In genomic region chr13:94343192-94343591, GRCm38 (mm10) we compare ENCODE assay signal across 18 mouse cellular contexts. TPM values are rescaled to one million over a fixed set of nuclear protein-coding genes. Genes with fewer than 3 reads are reported as not detected.
DNase-seq lines count a peak whose midpoint lies in the region; ATAC-seq and TF ChIP-seq lines count a peak whose summit lies in the region.
"Had no signal": no experiment of that assay in that cellular context is flagged by ENCODE, and none has a peak within 500 bp of the region (broad histone marks: within the 10 kb centered on the region; RNA-seq: fewer than 3 reads in every experiment).

No protein-coding gene starts in this region.

- intact Hi-C loops in heart, adult 2 months (cut with DNase I): no loop called here

- H3K36me3 ChIP-seq in heart, adult 2 months (ENCODE audit: control insufficient read depth, insufficient read depth, low read length): no peaks in the 10 kb centered on the region
- no peaks in the 10 kb centered on the region for H3K36me3 ChIP-seq in heart, embryonic 12.5 days
- no peaks in the 10 kb centered on the region for H3K36me3 ChIP-seq in lung, postnatal 0 days (ENCODE audit: insufficient read depth, low read length)
- H3K36me3 ChIP-seq in MEL (ENCODE audit: control insufficient read depth in 1 of 2, insufficient read depth in 2 of 2, low read length in 2 of 2): no peaks in the 10 kb centered on the region
- H3K36me3 ChIP-seq in liver, postnatal 0 days (replicated peaks; ENCODE audit: insufficient read depth, low read length): no peaks in the 10 kb centered on the region
- no peaks in the 10 kb centered on the region for H3K36me3 ChIP-seq in kidney, adult 2 months (ENCODE audit: control insufficient read depth, insufficient read depth, low read length)
- H3K36me3 ChIP-seq: embryonic facial prominence, embryonic 10.5 days had no signal

- no peak overlapping the region for H3K4me2 ChIP-seq in heart, embryonic 12.5 days
- H3K4me2 ChIP-seq in lung, postnatal 0 days (replicated peaks; ENCODE audit: low read depth, low read length): no peak overlapping the region
- no peak overlapping the region for H3K4me2 ChIP-seq in liver, postnatal 0 days (ENCODE audit: low read depth, low read length)

- no peaks in the 10 kb centered on the region for H3K4me1 ChIP-seq in heart, adult 2 months (ENCODE audit: control insufficient read depth, insufficient read depth, low read length)
- H3K4me1 ChIP-seq in heart, embryonic 12.5 days (replicated peaks): no peaks in the 10 kb centered on the region
- H3K4me1 ChIP-seq in lung, postnatal 0 days (ENCODE audit: insufficient read depth, low read depth, low read length): no peaks in the 10 kb centered on the region
- no peaks in the 10 kb centered on the region for H3K4me1 ChIP-seq in MEL (ENCODE audit: control insufficient read depth in 1 of 2, insufficient read depth in 2 of 2, low read length in 2 of 2)
- H3K4me1 ChIP-seq in liver, postnatal 0 days (ENCODE audit: insufficient read depth): no peaks in the 10 kb centered on the region
- no peaks in the 10 kb centered on the region for H3K4me1 ChIP-seq in kidney, adult 2 months (ENCODE audit: control insufficient read depth, insufficient read depth, low read length)
- H3K4me1 ChIP-seq: embryonic facial prominence, embryonic 10.5 days had no signal

- H3K79me2 ChIP-seq in heart, adult 2 months (replicated peaks; ENCODE audit: control insufficient read depth, insufficient read depth, low read length): no peaks in the 10 kb centered on the region
- no peaks in the 10 kb centered on the region for H3K79me2 ChIP-seq in MEL (ENCODE audit: control insufficient read depth, insufficient read depth, low read length, poor library complexity)

- H3K4me3 ChIP-seq in heart, adult 2 months: no peak overlapping the region
- no peak overlapping the region for H3K4me3 ChIP-seq in heart, embryonic 12.5 days
- no peak overlapping the region for H3K4me3 ChIP-seq in lung, postnatal 0 days (ENCODE audit: low read depth, low read length)
- H3K4me3 ChIP-seq in MEL (ENCODE audit: control insufficient read depth in 1 of 2, insufficient read depth in 1 of 2, low read depth in 2 of 2, low read length in 2 of 2): no peak overlapping the region
- no peak overlapping the region for H3K4me3 ChIP-seq in liver, postnatal 0 days (ENCODE audit: low read depth, low read length)
- H3K4me3 ChIP-seq in kidney, adult 2 months (ENCODE audit: insufficient read depth, low read depth, low read length): no peak overlapping the region
- H3K4me3 ChIP-seq: embryonic facial prominence, embryonic 10.5 days had no signal

- H3K27ac ChIP-seq in heart, adult 2 months: no peak overlapping the region
- no peak overlapping the region for H3K27ac ChIP-seq in heart, embryonic 12.5 days (ENCODE audit: poor library complexity, severe bottlenecking)
- H3K27ac ChIP-seq in lung, postnatal 0 days (ENCODE audit: low read length): no peak overlapping the region
- H3K27ac ChIP-seq in MEL (ENCODE audit: control insufficient read depth, low read depth, low read length): no peak overlapping the region
- H3K27ac ChIP-seq in liver, postnatal 0 days (ENCODE audit: low read depth): no peak overlapping the region
- no peak overlapping the region for H3K27ac ChIP-seq in kidney, adult 2 months (ENCODE audit: insufficient read depth, low read depth, low read length)
- H3K27ac ChIP-seq: embryonic facial prominence, embryonic 10.5 days; hindbrain, postnatal 0 days had no signal

- no peak; the same call in none of the 2 replicates for TF ChIP-seq RAD21 in MEL (IDR thresholded peaks at IDR 0.05; ENCODE audit: low read depth, low read length)

- no peak for DNase-seq in heart, adult 2 months
- DNase-seq in lung, postnatal 0 days (ENCODE audit: low spot score): no peak
- no peak for DNase-seq in lung, postnatal 25 days (ENCODE audit: low spot score)
- no peak for DNase-seq in MEL (ENCODE audit: low read depth, low spot score)
- no peak for DNase-seq in liver, postnatal 0 days
- no peak for DNase-seq in kidney, adult 2 months
- no peak for DNase-seq in adrenal gland, postnatal 14 days
- DNase-seq: adrenal gland, adult 8-10 months; B cell, adult 2 months; cerebellum, postnatal 14 days; heart, adult 11 months; heart, postnatal 14 days; kidney, postnatal 14 days; layer of hippocampus, postnatal 36 days; midbrain, embryonic 14.5 days had no signal

- H3K27me3 ChIP-seq in heart, adult 2 months (ENCODE audit: control insufficient read depth, insufficient read depth, low read length): no peaks in the 10 kb centered on the region
- no peaks in the 10 kb centered on the region for H3K27me3 ChIP-seq in heart, embryonic 12.5 days (replicated peaks)
- H3K27me3 ChIP-seq in lung, postnatal 0 days (replicated peaks; ENCODE audit: insufficient read depth, low read length): no peaks in the 10 kb centered on the region
- H3K27me3 ChIP-seq in MEL (ENCODE audit: control insufficient read depth in 1 of 2, insufficient read depth in 2 of 2, low read length in 2 of 2): peaks cover 3% of the 10 kb centered on the region in 2 experiments; a peak in 3 of 4 replicates
- H3K27me3 ChIP-seq in liver, postnatal 0 days (ENCODE audit: insufficient read depth, low read length): no peaks in the 10 kb centered on the region
- no peaks in the 10 kb centered on the region for H3K27me3 ChIP-seq in kidney, adult 2 months (replicated peaks; ENCODE audit: control insufficient read depth, insufficient read depth, low read length)

- peak; percentile 27 for TF ChIP-seq CTCF in heart, adult 2 months (IDR thresholded peaks at IDR 0.05)
- TF ChIP-seq CTCF in lung, postnatal 0 days (IDR thresholded peaks at IDR 0.05): peak; percentile 44
- peak in 2 of 3 experiments; percentile 10 to 16; a peak in 1 of 6 replicates for TF ChIP-seq CTCF in MEL (IDR thresholded peaks at IDR 0.05 in 2 of 3, conservative IDR thresholded peaks at IDR 0.05 in 1 of 3; ENCODE audit: control insufficient read depth in 1 of 3, insufficient read depth in 1 of 3, low read depth in 2 of 3, low read length in 3 of 3, poor library complexity in 1 of 3, severe bottlenecking in 1 of 3)
- TF ChIP-seq CTCF in liver, postnatal 0 days (IDR thresholded peaks at IDR 0.05; ENCODE audit: low read depth): peak; percentile 55
- TF ChIP-seq CTCF in kidney, adult 2 months (conservative IDR thresholded peaks at IDR 0.05; ENCODE audit: insufficient read depth, insufficient read length, low read depth, low read length): no peak; the same call in 1 of the 2 replicates

- WGBS in heart, adult 2 months: 94% methylated on average over 5 of the region's 5 CpGs
- WGBS in heart, embryonic 12.5 days: 86% methylated on average over 5 of the region's 5 CpGs
- WGBS in lung, postnatal 0 days: 90% methylated on average over 5 of the region's 5 CpGs
- 84% methylated on average over 5 of the region's 5 CpGs for WGBS in liver, postnatal 0 days (ENCODE audit: insufficient replicate concordance)
- 93% methylated on average over 5 of the region's 5 CpGs for WGBS in kidney, adult 2 months

- no peak overlapping the region for H3K9ac ChIP-seq in heart, adult 2 months (ENCODE audit: low read depth, low read length)
- no peak overlapping the region for H3K9ac ChIP-seq in heart, embryonic 12.5 days
- H3K9ac ChIP-seq in lung, postnatal 0 days (replicated peaks; ENCODE audit: low read depth): no peak overlapping the region
- no peak overlapping the region for H3K9ac ChIP-seq in MEL (ENCODE audit: control insufficient read depth, low read depth, low read length, poor library complexity, severe bottlenecking)
- H3K9ac ChIP-seq in liver, postnatal 0 days (replicated peaks): no peak overlapping the region

- no peak for TF ChIP-seq POLR2A in heart, adult 2 months (IDR thresholded peaks at IDR 0.05; ENCODE audit: insufficient read depth, low read depth, low read length)
- TF ChIP-seq POLR2A in MEL (IDR thresholded peaks at IDR 0.05; ENCODE audit: control insufficient read depth in 1 of 2, insufficient read depth in 1 of 2, low read depth in 1 of 2, low read length in 2 of 2, poor library complexity in 1 of 2): no peak
- no peak for TF ChIP-seq POLR2A in kidney, adult 2 months (IDR thresholded peaks at IDR 0.05; ENCODE audit: low read depth, low read length)

- no peaks in the 10 kb centered on the region for H3K9me3 ChIP-seq in heart, embryonic 12.5 days (replicated peaks)
- H3K9me3 ChIP-seq in lung, postnatal 0 days (ENCODE audit: low read length): no peaks in the 10 kb centered on the region
- H3K9me3 ChIP-seq in MEL (replicated peaks; ENCODE audit: insufficient read depth, low read length): no peaks in the 10 kb centered on the region
- 0 out of 2 replicates have a peak, but pooled peaks cover 3% of the 10 kb centered on the region for H3K9me3 ChIP-seq in liver, postnatal 0 days (ENCODE audit: low read length)
- H3K9me3 ChIP-seq: embryonic facial prominence, embryonic 10.5 days had no signal

- TF ChIP-seq EP300 in heart, adult 2 months (IDR thresholded peaks at IDR 0.05; ENCODE audit: insufficient read depth, low read depth, low read length): no peak
- TF ChIP-seq EP300 in lung, postnatal 0 days (IDR thresholded peaks at IDR 0.05): no peak
- TF ChIP-seq EP300 in MEL (IDR thresholded peaks at IDR 0.05; ENCODE audit: low read depth in 1 of 2, low read length in 2 of 2): no peak
- TF ChIP-seq EP300 in liver, postnatal 0 days (IDR thresholded peaks at IDR 0.05; ENCODE audit: low read depth): no peak

- ATAC-seq in heart, embryonic 12.5 days (ENCODE audit: insufficient number of reproducible peaks, low FRiP score): no peak
- ATAC-seq in lung, postnatal 0 days: no peak
- ATAC-seq in liver, postnatal 0 days: no peak
- ATAC-seq: hindbrain, postnatal 0 days had no signal

RNA-seq across cellular contexts. Expression of gene Ap3b1, which starts 15.6 kb away (rescaled TPM):
- total RNA-seq in heart, adult 2 months (2021): 10 to 100 TPM; 23.4 to 27.5 TPM
- polyA plus RNA-seq in heart, adult 2 months (2012; rRNA removed): 16.6 and 27.9 TPM in 2 replicates
- polyA plus RNA-seq in heart, embryonic 12.5 days (2016; fragmentation: Nextera tagmentation; extraction: Ambion mirVana): 37.5 and 38.6 TPM in 2 replicates
- 26.1 and 33.4 TPM in 2 replicates for polyA plus RNA-seq in lung, postnatal 0 days (2015; fragmentation: Nextera tagmentation; extraction: Ambion mirVana)
- 36.7 and 42.9 TPM in 2 replicates for total RNA-seq in MEL (2012; rRNA removed)
- 10 to 100 TPM in 1 of 2 experiments, not detected in 1; 74.5 TPM for polyA plus RNA-seq in MEL (2012; ENCODE audit: insufficient read depth in 1 of 2, insufficient read length in 2 of 2, low read depth in 1 of 2, low replicate concordance in 2 of 2, missing spikeins in 1 of 2)
- 15.1 and 15.3 TPM in 2 replicates for polyA plus RNA-seq in liver, postnatal 0 days (2015; fragmentation: Nextera tagmentation; extraction: Ambion mirVana)
- polyA plus RNA-seq in kidney, adult 2 months (2012; rRNA removed): 48.9 and 49.4 TPM in 2 replicates
- 39.6 and 41.5 TPM in 2 replicates for total RNA-seq in adrenal gland, postnatal 14 days (2021)

RNA-seq across cellular contexts. Expression of gene Scamp1, which starts 57.5 kb away (rescaled TPM):
- total RNA-seq in heart, adult 2 months (2021): 10 to 100 TPM; 32.3 to 33.3 TPM
- 12.5 and 27.7 TPM in 2 replicates for polyA plus RNA-seq in heart, adult 2 months (2012; rRNA removed)
- 26.2 and 29.2 TPM in 2 replicates for polyA plus RNA-seq in heart, embryonic 12.5 days (2016; fragmentation: Nextera tagmentation; extraction: Ambion mirVana)
- 26.9 and 32.9 TPM in 2 replicates for polyA plus RNA-seq in lung, postnatal 0 days (2015; fragmentation: Nextera tagmentation; extraction: Ambion mirVana)
- total RNA-seq in MEL (2012; rRNA removed): not detected in 2 replicates
- under 1 TPM in 1 of 2 experiments, not detected in 1; 0.03 TPM for polyA plus RNA-seq in MEL (2012; ENCODE audit: insufficient read depth in 1 of 2, insufficient read length in 2 of 2, low read depth in 1 of 2, low replicate concordance in 2 of 2, missing spikeins in 1 of 2)
- polyA plus RNA-seq in liver, postnatal 0 days (2015; fragmentation: Nextera tagmentation; extraction: Ambion mirVana): 12.0 and 13.8 TPM in 2 replicates
- polyA plus RNA-seq in kidney, adult 2 months (2012; rRNA removed): 21.3 and 22.3 TPM in 2 replicates
- 44.9 and 45.2 TPM in 2 replicates for total RNA-seq in adrenal gland, postnatal 14 days (2021)

Comparison
In these comparisons a context has a peak if more than half of its experiments do, and no peak if none do; other contexts are left out.
1. RNA of gene Scamp1, which starts 57.5 kb away (polyA plus RNA-seq): 26.2 to 29.2 TPM in heart, embryonic 12.5 days, 26.9 to 32.9 TPM in lung, postnatal 0 days, 21.3 to 22.3 TPM in kidney, adult 2 months, 12.0 to 13.8 TPM in liver, postnatal 0 days and 12.5 to 27.7 TPM in heart, adult 2 months; 0.03 TPM in MEL; every median in the first group is over 10 times any median in the second.